Mouse (Mus musculus) MEL (cell line): ENCODE results near the gene Vti1a.

Experiments
- CTCF ChIP-seq, 3 experiments: IDR thresholded peaks in 2 of 3; conservative IDR thresholded peaks in 1 of 3; 2 replicates each; pipeline ENCODE4 v1.5.1; 2011 to 2012; ENCODE audit warnings: low read length in 3 of 3, low read depth in 2 of 3, mild to moderate bottlenecking in 2 of 3, improper control_type of control experiment in 1 of 3, inconsistent platforms in 1 of 3, mixed read lengths in 1 of 3, moderate library complexity in 1 of 3; ENCODE audit not compliant: control insufficient read depth in 1 of 3, insufficient read depth in 1 of 3, poor library complexity in 1 of 3, severe bottlenecking in 1 of 3
- MXI1 ChIP-seq: IDR thresholded peaks from 2 replicates; pipeline ENCODE4 v1.6.1; 2011; ENCODE audit warnings: mild to moderate bottlenecking, low read depth, low read length, improper control_type of control experiment
- SMC3 ChIP-seq: IDR thresholded peaks from 2 replicates; pipeline ENCODE4 v1.6.1; 2011; ENCODE audit warnings: low read depth, low read length, improper control_type of control experiment
- TCF12 ChIP-seq: IDR thresholded peaks from 2 replicates; pipeline ENCODE4 v1.6.1; 2014; ENCODE audit warnings: low read depth, mild to moderate bottlenecking, inconsistent platforms, low read length, improper control_type of control experiment, moderate library complexity
- USF1 ChIP-seq: IDR thresholded peaks from 2 replicates; pipeline ENCODE4 v1.6.1; 2014; ENCODE audit warnings: low read depth, mild to moderate bottlenecking, inconsistent platforms, low read length, improper control_type of control experiment, moderate library complexity
- ZC3H11A ChIP-seq: IDR thresholded peaks from 2 replicates; pipeline ENCODE4 v1.6.1; 2012; ENCODE audit warnings: low read depth, mild to moderate bottlenecking, inconsistent platforms, low read length, improper control_type of control experiment
- ZNF384 ChIP-seq: IDR thresholded peaks from 2 replicates; pipeline ENCODE4 v1.6.1; 2012; ENCODE audit warnings: low read depth, mild to moderate bottlenecking, inconsistent platforms, low read length, improper control_type of control experiment

DNA sequence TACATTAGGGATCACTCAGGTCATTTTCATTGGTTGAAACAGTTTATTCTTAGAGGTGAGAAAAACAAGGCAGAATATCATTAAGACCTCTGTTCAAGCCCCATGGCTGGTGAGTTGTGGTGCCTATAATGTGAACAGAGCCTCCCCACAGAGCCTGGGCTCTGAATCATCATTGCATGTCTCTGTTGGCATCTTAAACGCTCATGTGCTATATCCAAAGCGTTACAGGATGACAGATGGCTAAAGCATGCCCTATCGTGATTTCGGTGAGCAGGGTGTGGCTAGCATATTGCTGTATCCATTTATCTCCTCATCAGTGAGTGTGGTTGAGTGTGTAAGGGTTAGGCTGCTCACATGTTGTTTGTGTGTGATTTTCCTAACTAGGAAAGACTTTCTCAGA, 11.4 kb downstream of the Vti1a start:
- TF ChIP-seq ZC3H11A (no peak), MXI1 (no peak), ZNF384 (no peak), CTCF (IDR thresholded peaks at IDR 0.05 in 2 of 3, conservative IDR thresholded peaks at IDR 0.05 in 1 of 3; ENCODE audit: control insufficient read depth in 1 of 3, insufficient read depth in 1 of 3, low read depth in 2 of 3, low read length in 3 of 3, poor library complexity in 1 of 3, severe bottlenecking in 1 of 3) (no peak), TCF12 (no peak), SMC3 (no peak), USF1 (no peak)
